Comparison of ENCODE assay signal across 12 mouse cellular contexts in genomic region chr13:60522719-60523450, GRCm38 (mm10).
DNase-seq lines count a peak whose midpoint lies in the region; ATAC-seq and TF ChIP-seq lines count a peak whose summit lies in the region.
"Had no signal": no experiment of that assay in that cellular context is flagged by ENCODE, and none has a peak within 500 bp of the region (broad histone marks: within the 10 kb centered on the region; RNA-seq: fewer than 3 reads in every experiment).

No protein-coding gene starts in this region.

- H3K27ac ChIP-seq in hindbrain, postnatal 0 days = no peak overlapping the region
- H3K27ac ChIP-seq in hindbrain, embryonic 14.5 days = no peak overlapping the region
- H3K27ac ChIP-seq: embryonic facial prominence, embryonic 15.5 days; kidney, embryonic 15.5 days had no signal

- no peak overlapping the region for H3K9ac ChIP-seq in hindbrain, postnatal 0 days (replicated peaks; ENCODE audit: low read length)
- H3K9ac ChIP-seq in hindbrain, embryonic 14.5 days = no peak overlapping the region
- H3K9ac ChIP-seq: embryonic facial prominence, embryonic 15.5 days; kidney, embryonic 15.5 days had no signal

- no peak for TF ChIP-seq CTCF in hindbrain, postnatal 0 days (IDR thresholded peaks at IDR 0.05; ENCODE audit: low read depth)

- WGBS in hindbrain, postnatal 0 days = 50% methylated on average over 8 of the region's 8 CpGs
- 64% methylated on average over 8 of the region's 8 CpGs for WGBS in hindbrain, embryonic 14.5 days

- H3K9me3 ChIP-seq in hindbrain, postnatal 0 days (ENCODE audit: low read length) = no peaks in the 10 kb centered on the region
- no peaks in the 10 kb centered on the region for H3K9me3 ChIP-seq in hindbrain, embryonic 14.5 days (ENCODE audit: control insufficient read depth, low read length)
- H3K9me3 ChIP-seq: embryonic facial prominence, embryonic 15.5 days; kidney, embryonic 15.5 days had no signal

- no peaks in the 10 kb centered on the region for H3K4me1 ChIP-seq in hindbrain, postnatal 0 days (ENCODE audit: insufficient read depth, low read length)
- no peaks in the 10 kb centered on the region for H3K4me1 ChIP-seq in hindbrain, embryonic 14.5 days (replicated peaks; ENCODE audit: control insufficient read depth, insufficient read depth, low read length)

- ATAC-seq in hindbrain, postnatal 0 days = 0 out of 2 replicates have a peak, but pooled peaks have one; percentile 27
- ATAC-seq in hindbrain, embryonic 14.5 days (ENCODE audit: low FRiP score) = no peak

- no peaks in the 10 kb centered on the region for H3K27me3 ChIP-seq in hindbrain, postnatal 0 days (ENCODE audit: insufficient read depth, low read length)
- H3K27me3 ChIP-seq in hindbrain, embryonic 14.5 days (ENCODE audit: control insufficient read depth, insufficient read depth, low read length) = no peaks in the 10 kb centered on the region
- H3K27me3 ChIP-seq: embryonic facial prominence, embryonic 15.5 days; kidney, embryonic 15.5 days had no signal

- DNase-seq in hindbrain, postnatal 0 days (ENCODE audit: low spot score) = no peak
- DNase-seq in hindbrain, embryonic 14.5 days (ENCODE audit: low spot score) = no peak
- DNase-seq in frontal cortex, postnatal 36 days (ENCODE audit: low spot score in 2 of 2) = peak; percentile 40 to 70
- peak; percentile 30 to 31 for DNase-seq in layer of hippocampus, postnatal 25 days (ENCODE audit: extremely low spot score in 1 of 2, low spot score in 1 of 2)
- peak; percentile 66 for DNase-seq in right cerebral cortex, postnatal 25 days
- DNase-seq in urinary bladder, postnatal 14 days (ENCODE audit: low spot score) = no peak
- DNase-seq in urinary bladder, postnatal 4 days (ENCODE audit: low spot score in 2 of 2) = no peak
- DNase-seq: midbrain, embryonic 14.5 days; thymus, adult 18-20 months had no signal

- H3K36me3 ChIP-seq in hindbrain, postnatal 0 days (ENCODE audit: insufficient read depth, low read length) = no peaks in the 10 kb centered on the region
- H3K36me3 ChIP-seq in hindbrain, embryonic 14.5 days (replicated peaks; ENCODE audit: control insufficient read depth, insufficient read depth) = no peaks in the 10 kb centered on the region
- H3K36me3 ChIP-seq: embryonic facial prominence, embryonic 15.5 days; kidney, embryonic 15.5 days had no signal

- H3K4me3 ChIP-seq in hindbrain, postnatal 0 days (ENCODE audit: low read length) = no peak overlapping the region
- no peak overlapping the region for H3K4me3 ChIP-seq in hindbrain, embryonic 14.5 days (replicated peaks; ENCODE audit: low read length)
- H3K4me3 ChIP-seq: embryonic facial prominence, embryonic 15.5 days; kidney, embryonic 15.5 days had no signal

- no peak overlapping the region for H3K4me2 ChIP-seq in hindbrain, postnatal 0 days (ENCODE audit: low read depth, low read length)
- H3K4me2 ChIP-seq in hindbrain, embryonic 14.5 days (replicated peaks) = no peak overlapping the region
- H3K4me2 ChIP-seq: embryonic facial prominence, embryonic 15.5 days; kidney, embryonic 15.5 days; liver, embryonic 11.5 days had no signal

Comparison
In these comparisons a context has a peak if more than half of its experiments do, and no peak if none do; other contexts are left out.
1. DNase-seq: peak in frontal cortex, postnatal 36 days (2 of 2), layer of hippocampus, postnatal 25 days (2 of 2) and right cerebral cortex, postnatal 25 days (single experiment); none in hindbrain, postnatal 0 days (single experiment), hindbrain, embryonic 14.5 days (single experiment), urinary bladder, postnatal 14 days (single experiment) and urinary bladder, postnatal 4 days (0 of 2).